Comparison of ENCODE assay signal across 9 mouse cellular contexts in the genomic region with DNA sequence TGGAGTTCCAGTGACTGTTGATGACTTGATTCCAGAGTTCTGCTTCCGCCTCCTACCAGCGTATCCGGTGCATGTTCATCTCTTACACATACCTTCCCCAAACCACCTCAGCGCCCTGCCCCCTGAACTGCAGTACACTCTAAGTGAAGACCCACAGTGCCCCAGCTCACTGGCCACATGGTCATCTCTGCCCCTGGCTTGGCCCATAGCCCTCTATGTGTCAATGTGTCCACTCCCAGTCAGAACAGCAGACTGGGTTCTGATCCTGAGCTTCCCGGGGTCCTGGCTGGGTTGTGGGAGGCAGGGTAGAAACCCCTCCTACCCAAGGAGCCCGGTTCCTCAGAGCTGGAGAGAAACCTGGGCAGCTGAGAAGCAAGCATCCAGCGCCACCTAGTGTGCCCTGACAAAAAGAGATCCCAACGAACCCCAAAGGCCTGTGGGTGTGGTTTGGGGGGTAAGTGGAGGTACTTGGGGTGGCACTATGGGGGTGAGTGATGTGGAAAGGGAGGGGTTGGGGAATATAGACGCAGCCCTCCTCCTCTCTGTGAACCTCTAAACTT. TPM values are rescaled to one million over a fixed set of nuclear protein-coding genes. Genes with fewer than 3 reads are reported as not detected.
DNase-seq lines count a peak whose midpoint lies in the region; ATAC-seq and TF ChIP-seq lines count a peak whose summit lies in the region.
"Had no signal": no experiment of that assay in that cellular context is flagged by ENCODE, and none has a peak within 500 bp of the region (broad histone marks: within the 10 kb centered on the region; RNA-seq: fewer than 3 reads in every experiment).

No protein-coding gene starts in this region.

- H3K27me3 ChIP-seq in heart, embryonic 13.5 days (replicated peaks): peaks cover 59% of the 10 kb centered on the region
- peaks cover 14% of the 10 kb centered on the region for H3K27me3 ChIP-seq in kidney, postnatal 0 days (ENCODE audit: insufficient read depth, low read length)

- H3K27ac ChIP-seq in heart, embryonic 13.5 days (replicated peaks): no peak overlapping the region; the same call in 1 of the 2 replicates
- no peak overlapping the region for H3K27ac ChIP-seq in kidney, postnatal 0 days
- H3K27ac ChIP-seq: limb, embryonic 12.5 days had no signal

- TF ChIP-seq CTCF in kidney, postnatal 0 days (IDR thresholded peaks at IDR 0.05; ENCODE audit: low read depth): peak; percentile 77

- H3K9ac ChIP-seq in heart, embryonic 13.5 days: peak overlapping the region; percentile 88
- H3K9ac ChIP-seq in kidney, postnatal 0 days (ENCODE audit: low read depth, low read length): 0 out of 2 replicates have a peak overlapping the region, but pooled peaks have one; percentile 27
- H3K9ac ChIP-seq: limb, embryonic 12.5 days had no signal

- WGBS in heart, embryonic 13.5 days: 28% methylated on average over 9 of the region's 9 CpGs
- 26% methylated on average over 9 of the region's 9 CpGs for WGBS in kidney, postnatal 0 days

- no peaks in the 10 kb centered on the region for H3K9me3 ChIP-seq in heart, embryonic 13.5 days
- no peaks in the 10 kb centered on the region for H3K9me3 ChIP-seq in kidney, postnatal 0 days (replicated peaks; ENCODE audit: low read length)
- H3K9me3 ChIP-seq: limb, embryonic 12.5 days had no signal

- no peak for DNase-seq in heart, adult 8-10 months (ENCODE audit: low spot score)
- peak; percentile 28 to 44 for DNase-seq in urinary bladder, postnatal 36 days (ENCODE audit: low spot score in 2 of 2)
- DNase-seq in urinary bladder, postnatal 10 days (ENCODE audit: low spot score): no peak
- DNase-seq in embryo, embryonic 11 days: peak; percentile 78
- peak; percentile 81 for DNase-seq in kidney, postnatal 0 days (ENCODE audit: low spot score)
- peak; percentile 81 for DNase-seq in lung, postnatal 36 days
- peak; percentile 71 to 75 for DNase-seq in thymus, postnatal 36 days

- peaks cover 95% of the 10 kb centered on the region for H3K4me1 ChIP-seq in heart, embryonic 13.5 days
- peaks cover 27% of the 10 kb centered on the region for H3K4me1 ChIP-seq in kidney, postnatal 0 days (replicated peaks; ENCODE audit: insufficient read depth, low read length)

- no peaks in the 10 kb centered on the region for H3K36me3 ChIP-seq in heart, embryonic 13.5 days
- H3K36me3 ChIP-seq in kidney, postnatal 0 days (ENCODE audit: insufficient read depth, low read length): no peaks in the 10 kb centered on the region
- H3K36me3 ChIP-seq: limb, embryonic 12.5 days had no signal

- no peak overlapping the region for H3K4me3 ChIP-seq in heart, embryonic 13.5 days
- no peak overlapping the region for H3K4me3 ChIP-seq in kidney, postnatal 0 days (replicated peaks; ENCODE audit: low read depth, low read length)
- H3K4me3 ChIP-seq: limb, embryonic 12.5 days had no signal

- no peak overlapping the region for H3K4me2 ChIP-seq in heart, embryonic 13.5 days
- H3K4me2 ChIP-seq in kidney, postnatal 0 days (ENCODE audit: low read length): no peak overlapping the region
- H3K4me2 ChIP-seq: limb, embryonic 12.5 days had no signal

- ATAC-seq in heart, embryonic 13.5 days (ENCODE audit: extremely low read depth, insufficient number of reproducible peaks, low FRiP score, low TSS enrichment): no peak
- ATAC-seq in kidney, postnatal 0 days (replicated peaks; ENCODE audit: low FRiP score, low read depth): no peak

RNA-seq across cellular contexts. Expression of gene Pnmt, which starts 3.1 kb away (rescaled TPM):
- polyA plus RNA-seq in heart, embryonic 13.5 days (2015; fragmentation: Nextera tagmentation; extraction: Ambion mirVana): 1.3 and 1.5 TPM in 2 replicates
- 1 to 10 TPM in 3 of 4 experiments, not detected in 1; 1.2 to 1.6 (median 1.4) TPM for total RNA-seq in heart, adult 8-10 months (2022)
- 3.5 and 3.7 TPM in 2 replicates for polyA plus RNA-seq in kidney, postnatal 0 days (2015; fragmentation: Nextera tagmentation; extraction: Ambion mirVana)

RNA-seq across cellular contexts. Expression of gene Tcap, which starts 5.7 kb away (rescaled TPM):
- polyA plus RNA-seq in heart, embryonic 13.5 days (2015; fragmentation: Nextera tagmentation; extraction: Ambion mirVana): 159 and 184 TPM in 2 replicates
- 1,000 to 10,000 TPM; 2,176 to 4,520 (median 3,450) TPM for total RNA-seq in heart, adult 8-10 months (2022)
- polyA plus RNA-seq in kidney, postnatal 0 days (2015; fragmentation: Nextera tagmentation; extraction: Ambion mirVana): 1.8 and 2.1 TPM in 2 replicates

RNA-seq across cellular contexts. Expression of gene Pgap3, which starts 11.0 kb away (rescaled TPM):
- 19.0 and 19.1 TPM in 2 replicates for polyA plus RNA-seq in heart, embryonic 13.5 days (2015; fragmentation: Nextera tagmentation; extraction: Ambion mirVana)
- 1 to 10 TPM; 8.2 to 9.6 (median 8.9) TPM for total RNA-seq in heart, adult 8-10 months (2022)
- polyA plus RNA-seq in kidney, postnatal 0 days (2015; fragmentation: Nextera tagmentation; extraction: Ambion mirVana): 16.1 and 17.4 TPM in 2 replicates

RNA-seq across cellular contexts. Expression of gene Erbb2, which starts 23.0 kb away (rescaled TPM):
- 48.1 and 49.0 TPM in 2 replicates for polyA plus RNA-seq in heart, embryonic 13.5 days (2015; fragmentation: Nextera tagmentation; extraction: Ambion mirVana)
- total RNA-seq in heart, adult 8-10 months (2022): 1 to 10 TPM; 5.4 to 9.1 (median 8.0) TPM
- polyA plus RNA-seq in kidney, postnatal 0 days (2015; fragmentation: Nextera tagmentation; extraction: Ambion mirVana): 36.1 and 41.1 TPM in 2 replicates

RNA-seq across cellular contexts. Expression of gene Stard3, which starts 31.1 kb away (rescaled TPM):
- 37.2 and 43.4 TPM in 2 replicates for polyA plus RNA-seq in heart, embryonic 13.5 days (2015; fragmentation: Nextera tagmentation; extraction: Ambion mirVana)
- 10 to 100 TPM; 17.2 to 28.8 (median 23.7) TPM for total RNA-seq in heart, adult 8-10 months (2022)
- polyA plus RNA-seq in kidney, postnatal 0 days (2015; fragmentation: Nextera tagmentation; extraction: Ambion mirVana): 42.4 and 42.8 TPM in 2 replicates

Comparison
In these comparisons a context has a peak if more than half of its experiments do, and no peak if none do; other contexts are left out.
1. DNase-seq: peak in urinary bladder, postnatal 36 days (2 of 2), embryo, embryonic 11 days (single experiment), kidney, postnatal 0 days (single experiment), lung, postnatal 36 days (single experiment) and thymus, postnatal 36 days (2 of 2); none in heart, adult 8-10 months (single experiment) and urinary bladder, postnatal 10 days (single experiment).
2. RNA of gene Tcap, which starts 5.7 kb away (polyA plus RNA-seq): 159 to 184 TPM in heart, embryonic 13.5 days; 1.8 to 2.1 TPM in kidney, postnatal 0 days; every median in the first group is over 10 times any median in the second.